Mouse (Mus musculus) embryonic facial prominence, embryonic 15.5 days (tissue): ENCODE results near the gene Trpm8. TPM values are rescaled to one million over a fixed set of nuclear protein-coding genes. Genes with fewer than 3 reads are reported as not detected.
A peak's percentile ranks its signal among the peaks of the same experiment; 100 is the strongest.

Experiments
- ATAC-seq: fragments of 200-750 bp; cut with Nextera tagmentation; 2 replicates; pipeline ENCODE4 v1.8.0; 2017; ENCODE audit warnings: low read depth, moderate TSS enrichment; ENCODE audit not compliant: insufficient number of reproducible peaks, low FRiP score, low TSS enrichment
- H3K27ac ChIP-seq: fragments of 300-500 bp; sonication (generic); replicated peaks from 2 replicates; pipeline ENCODE4 v1.5.1; 2015; ENCODE audit warnings: mild to moderate bottlenecking, inconsistent platforms
- H3K27me3 ChIP-seq: fragments of 300-500 bp; sonication (generic); 2 replicates; pipeline ENCODE4 v1.6.1; 2015; ENCODE audit warnings: inconsistent platforms
- H3K36me3 ChIP-seq: fragments of 300-500 bp; sonication (generic); 2 replicates; pipeline ENCODE4 v1.6.1; 2015; ENCODE audit warnings: mild to moderate bottlenecking, inconsistent platforms
- H3K4me1 ChIP-seq: fragments of 300-500 bp; sonication (generic); 2 replicates; pipeline ENCODE4 v1.6.1; 2015; ENCODE audit warnings: inconsistent platforms
- H3K4me2 ChIP-seq: fragments of 300-500 bp; sonication (generic); replicated peaks from 2 replicates; pipeline ENCODE4 v1.6.1; 2015; ENCODE audit warnings: mild to moderate bottlenecking, inconsistent platforms
- H3K4me3 ChIP-seq: fragments of 300-500 bp; sonication (generic); replicated peaks from 2 replicates; pipeline ENCODE4 v1.5.1; 2015; ENCODE audit warnings: mild to moderate bottlenecking, inconsistent platforms
- H3K9ac ChIP-seq: fragments of 300-500 bp; sonication (generic); 2 replicates; pipeline ENCODE4 v1.6.1; 2015; ENCODE audit warnings: inconsistent platforms
- H3K9me3 ChIP-seq: fragments of 300-500 bp; sonication (generic); replicated peaks from 2 replicates; pipeline ENCODE4 v1.6.1; 2016; ENCODE audit warnings: inconsistent platforms
- WGBS: fragments of 180-500 bp; shearing (Covaris S2); methylation state at CpG from one replicate; pipeline ENCODE4 v1.1.7; 2015; 5-methylcytosine and 5-hydroxymethylcytosine counted together
- polyA plus RNA-seq: library from polyadenylated mRNA; unstranded; fragments of >200 nt; fragmentation: Nextera tagmentation; extraction: Ambion mirVana; gene quantifications from 2 replicates; pipeline ENCODE4 v1.2.1, GENCODE M21; 2015

Gene Trpm8
- polyA plus RNA-seq, 1 experiment from 2014 or later = 0.05 TPM

- Histone ChIP-seq H3K36me3 (peaks cover 86% of the 10 kb centered on the region), H3K27me3 (no peaks in the 10 kb centered on the region), H3K9me3 (no peaks in the 10 kb centered on the region; the same call in 1 of the 2 replicates), H3K27ac (no peak overlapping the region), H3K4me1 (no peaks in the 10 kb centered on the region), H3K4me3 (no peak overlapping the region), H3K4me2 (no peak overlapping the region), H3K9ac (no peak overlapping the region)
- no peak for ATAC-seq
- WGBS = 93% methylated on average over 6 of the region's 6 CpGs
These were observed 10.0 kb upstream of the Trpm8 start for GRCm38 (mm10) chr1:88267489-88267888.

GRCm38 (mm10) chr1:88268070-88268469 is 9.4 kb upstream of the Trpm8 start:
- no peak for ATAC-seq
- no peak overlapping the region for H3K4me3 ChIP-seq
- H3K27me3 ChIP-seq = no peaks in the 10 kb centered on the region
- no peak overlapping the region for H3K4me2 ChIP-seq
- 85% methylated on average over 6 of the region's 6 CpGs for WGBS
- no peak overlapping the region for H3K9ac ChIP-seq
- no peak overlapping the region for H3K27ac ChIP-seq
- peaks cover 86% of the 10 kb centered on the region for H3K36me3 ChIP-seq
- H3K4me1 ChIP-seq = no peaks in the 10 kb centered on the region
- H3K9me3 ChIP-seq = no peaks in the 10 kb centered on the region; the same call in 1 of the 2 replicates

- 87% methylated on average over 12 of the region's 12 CpGs for WGBS
- Histone ChIP-seq H3K9ac (no peak overlapping the region), H3K9me3 (no peaks in the 10 kb centered on the region; the same call in 1 of the 2 replicates), H3K36me3 (peaks cover 85% of the 10 kb centered on the region), H3K4me3 (no peak overlapping the region), H3K27me3 (no peaks in the 10 kb centered on the region), H3K4me2 (no peak overlapping the region), H3K4me1 (no peaks in the 10 kb centered on the region), H3K27ac (no peak overlapping the region)
- ATAC-seq = no peak
These were observed 7.7 kb upstream of the Trpm8 start for GRCm38 (mm10) chr1:88269539-88270309.

GRCm38 (mm10) chr1:88272851-88273250 is 4.6 kb upstream of the Trpm8 start:
- Histone ChIP-seq H3K27me3 (no peaks in the 10 kb centered on the region), H3K4me2 (no peak overlapping the region), H3K27ac (no peak overlapping the region), H3K4me1 (peaks cover 23% of the 10 kb centered on the region), H3K4me3 (no peak overlapping the region), H3K9ac (no peak overlapping the region), H3K9me3 (no peaks in the 10 kb centered on the region), H3K36me3 (peaks cover 63% of the 10 kb centered on the region)
- ATAC-seq = no peak
- 62% methylated on average over 4 of the region's 4 CpGs for WGBS

- Histone ChIP-seq H3K27me3 (no peaks in the 10 kb centered on the region), H3K9me3 (no peaks in the 10 kb centered on the region), H3K27ac (no peak overlapping the region), H3K4me1 (peaks cover 28% of the 10 kb centered on the region), H3K4me3 (no peak overlapping the region), H3K9ac (no peak overlapping the region), H3K4me2 (no peak overlapping the region), H3K36me3 (peaks cover 58% of the 10 kb centered on the region)
- no peak for ATAC-seq
- WGBS = 94% methylated on average over 3 of the region's 3 CpGs
These were observed 4.1 kb upstream of the Trpm8 start for GRCm38 (mm10) chr1:88273326-88273725.

GRCm38 (mm10) chr1:88273832-88274231 is 3.6 kb upstream of the Trpm8 start:
- H3K4me2 ChIP-seq = no peak overlapping the region
- no peaks in the 10 kb centered on the region for H3K27me3 ChIP-seq
- H3K9ac ChIP-seq = no peak overlapping the region
- peaks cover 53% of the 10 kb centered on the region for H3K36me3 ChIP-seq
- no peak for ATAC-seq
- WGBS = 80% methylated on average over 4 of the region's 4 CpGs
- H3K9me3 ChIP-seq = no peaks in the 10 kb centered on the region
- H3K4me3 ChIP-seq = no peak overlapping the region
- peaks cover 28% of the 10 kb centered on the region for H3K4me1 ChIP-seq
- no peak overlapping the region for H3K27ac ChIP-seq

- peaks cover 28% of the 10 kb centered on the region for H3K4me1 ChIP-seq
- no peak overlapping the region for H3K27ac ChIP-seq
- H3K9ac ChIP-seq = no peak overlapping the region
- no peaks in the 10 kb centered on the region for H3K27me3 ChIP-seq
- peaks cover 46% of the 10 kb centered on the region for H3K36me3 ChIP-seq
- H3K9me3 ChIP-seq = no peaks in the 10 kb centered on the region
- 72% methylated on average over 11 of the region's 11 CpGs for WGBS
- no peak overlapping the region for H3K4me3 ChIP-seq
- no peak overlapping the region for H3K4me2 ChIP-seq
- no peak for ATAC-seq
These were observed 2.9 kb upstream of the Trpm8 start for GRCm38 (mm10) chr1:88274371-88275077.

GRCm38 (mm10) chr1:88275078-88275680 is 2.3 kb upstream of the Trpm8 start:
- H3K4me2 ChIP-seq = no peak overlapping the region

GRCm38 (mm10) chr1:88275698-88276523 is 1.6 kb upstream of the Trpm8 start:
- Histone ChIP-seq H3K4me1 (peaks cover 28% of the 10 kb centered on the region), H3K9me3 (no peaks in the 10 kb centered on the region), H3K9ac (peak overlapping the region; percentile 58), H3K4me2 (peak overlapping the region; percentile 56), H3K27ac (peak overlapping the region; percentile 80; the same call in 1 of the 2 replicates), H3K36me3 (peaks cover 40% of the 10 kb centered on the region), H3K4me3 (peak overlapping the region; percentile 48), H3K27me3 (no peaks in the 10 kb centered on the region)
- 61% methylated on average over 13 of the region's 13 CpGs for WGBS
- no peak for ATAC-seq

More at GRCm38 (mm10) chr1:88275078-88275680, 2.3 kb upstream of the Trpm8 start:
- Histone ChIP-seq H3K4me3 (no peak overlapping the region; the same call in 1 of the 2 replicates), H3K4me1 (peaks cover 28% of the 10 kb centered on the region), H3K9ac (no peak overlapping the region), H3K27ac (no peak overlapping the region), H3K27me3 (no peaks in the 10 kb centered on the region), H3K9me3 (no peaks in the 10 kb centered on the region), H3K36me3 (peaks cover 40% of the 10 kb centered on the region)
- ATAC-seq = no peak
- 67% methylated on average over 13 of the region's 13 CpGs for WGBS

- H3K36me3 ChIP-seq = peaks cover 36% of the 10 kb centered on the region
- peak overlapping the region; percentile 48 for H3K4me3 ChIP-seq
- H3K9ac ChIP-seq = peak overlapping the region; percentile 58
- ATAC-seq = peak; percentile 5; the same call in 1 of the 2 replicates
- H3K27ac ChIP-seq = peak overlapping the region; percentile 80
- H3K4me1 ChIP-seq = peaks cover 28% of the 10 kb centered on the region
- H3K9me3 ChIP-seq = no peaks in the 10 kb centered on the region
- 23% methylated on average over 10 of the region's 10 CpGs for WGBS
- no peaks in the 10 kb centered on the region for H3K27me3 ChIP-seq
- peak overlapping the region; percentile 56 for H3K4me2 ChIP-seq
These were observed 850 bp upstream of the Trpm8 start for GRCm38 (mm10) chr1:88276524-88277097.
